ENCODE assay signal across 31 mouse cellular contexts in genomic region chr4:65864551-65864950, GRCm38 (mm10).
"Had no signal": no experiment of that assay in that cellular context is flagged by ENCODE, and none has a peak within 500 bp of the region (broad histone marks: within the 10 kb centered on the region; RNA-seq: fewer than 3 reads in every experiment).

No protein-coding gene starts in this region.

- H3K4me2 ChIP-seq: limb, embryonic 12.5 days; limb, embryonic 13.5 days; limb, embryonic 15.5 days; liver, embryonic 11.5 days; liver, embryonic 12.5 days; liver, embryonic 13.5 days; liver, embryonic 15.5 days; lung, embryonic 14.5 days; lung, embryonic 15.5 days; midbrain, embryonic 11.5 days; midbrain, embryonic 12.5 days; midbrain, embryonic 13.5 days; midbrain, embryonic 15.5 days had no signal

- H3K36me3 ChIP-seq: limb, embryonic 10.5 days; limb, embryonic 12.5 days; limb, embryonic 13.5 days; limb, embryonic 15.5 days; liver, embryonic 12.5 days; liver, embryonic 13.5 days; liver, embryonic 15.5 days; lung, embryonic 15.5 days; midbrain, embryonic 10.5 days; midbrain, embryonic 12.5 days; midbrain, embryonic 13.5 days; midbrain, embryonic 15.5 days had no signal

- H3K4me1 ChIP-seq: limb, embryonic 10.5 days; limb, embryonic 12.5 days; limb, embryonic 13.5 days; limb, embryonic 15.5 days; liver, embryonic 12.5 days; liver, embryonic 13.5 days; liver, embryonic 15.5 days; lung, embryonic 15.5 days; megakaryocyte, embryonic 14.5 days; midbrain, embryonic 10.5 days; midbrain, embryonic 12.5 days; midbrain, embryonic 13.5 days; midbrain, embryonic 15.5 days had no signal

- H3K9me3 ChIP-seq: limb, embryonic 10.5 days; limb, embryonic 12.5 days; limb, embryonic 13.5 days; limb, embryonic 15.5 days; liver, embryonic 12.5 days; liver, embryonic 13.5 days; liver, embryonic 15.5 days; lung, embryonic 15.5 days; megakaryocyte, embryonic 14.5 days; midbrain, embryonic 10.5 days; midbrain, embryonic 12.5 days; midbrain, embryonic 13.5 days; midbrain, embryonic 15.5 days had no signal

- ATAC-seq: liver, embryonic 12.5 days; liver, postnatal 0 days; lung, postnatal 0 days; midbrain, embryonic 13.5 days; midbrain, embryonic 15.5 days; midbrain, embryonic 16.5 days had no signal

- H3K9ac ChIP-seq: limb, embryonic 12.5 days; limb, embryonic 13.5 days; limb, embryonic 15.5 days; liver, embryonic 12.5 days; liver, embryonic 13.5 days; liver, embryonic 14.5 days; liver, embryonic 15.5 days; liver, postnatal 0 days; lung, embryonic 14.5 days; lung, embryonic 15.5 days; midbrain, embryonic 12.5 days; midbrain, embryonic 13.5 days; midbrain, embryonic 15.5 days had no signal

- H3K27me3 ChIP-seq: limb, embryonic 12.5 days; limb, embryonic 13.5 days; limb, embryonic 15.5 days; liver, embryonic 12.5 days; liver, embryonic 13.5 days; liver, embryonic 15.5 days; lung, embryonic 15.5 days; megakaryocyte, embryonic 14.5 days; midbrain, embryonic 12.5 days; midbrain, embryonic 13.5 days; midbrain, embryonic 15.5 days had no signal

- DNase-seq: left cerebral cortex, postnatal 4 days; liver; liver, embryonic 13.5 days; liver, postnatal 0 days; lung, adult 18-20 months; lung, adult 2 months; lung, embryonic 14.5 days; lung, postnatal 10 days; lung, postnatal 14 days; lung, postnatal 36 days; lung, postnatal 4 days; midbrain, embryonic 14.5 days had no signal

- H3K4me3 ChIP-seq: limb, embryonic 10.5 days; limb, embryonic 12.5 days; limb, embryonic 13.5 days; limb, embryonic 15.5 days; liver, embryonic 12.5 days; liver, embryonic 13.5 days; liver, embryonic 15.5 days; lung, embryonic 15.5 days; megakaryocyte, embryonic 14.5 days; midbrain, embryonic 10.5 days; midbrain, embryonic 12.5 days; midbrain, embryonic 13.5 days; midbrain, embryonic 15.5 days; myocyte had no signal

- H3K27ac ChIP-seq: limb, embryonic 10.5 days; limb, embryonic 12.5 days; limb, embryonic 13.5 days; limb, embryonic 15.5 days; liver, embryonic 12.5 days; liver, embryonic 13.5 days; liver, embryonic 14.5 days; liver, embryonic 15.5 days; lung, embryonic 15.5 days; macrophage; midbrain, embryonic 10.5 days; midbrain, embryonic 12.5 days; midbrain, embryonic 13.5 days; midbrain, embryonic 15.5 days had no signal
